ENCODE assay signal across 7 mouse cellular contexts in the genomic region with DNA sequence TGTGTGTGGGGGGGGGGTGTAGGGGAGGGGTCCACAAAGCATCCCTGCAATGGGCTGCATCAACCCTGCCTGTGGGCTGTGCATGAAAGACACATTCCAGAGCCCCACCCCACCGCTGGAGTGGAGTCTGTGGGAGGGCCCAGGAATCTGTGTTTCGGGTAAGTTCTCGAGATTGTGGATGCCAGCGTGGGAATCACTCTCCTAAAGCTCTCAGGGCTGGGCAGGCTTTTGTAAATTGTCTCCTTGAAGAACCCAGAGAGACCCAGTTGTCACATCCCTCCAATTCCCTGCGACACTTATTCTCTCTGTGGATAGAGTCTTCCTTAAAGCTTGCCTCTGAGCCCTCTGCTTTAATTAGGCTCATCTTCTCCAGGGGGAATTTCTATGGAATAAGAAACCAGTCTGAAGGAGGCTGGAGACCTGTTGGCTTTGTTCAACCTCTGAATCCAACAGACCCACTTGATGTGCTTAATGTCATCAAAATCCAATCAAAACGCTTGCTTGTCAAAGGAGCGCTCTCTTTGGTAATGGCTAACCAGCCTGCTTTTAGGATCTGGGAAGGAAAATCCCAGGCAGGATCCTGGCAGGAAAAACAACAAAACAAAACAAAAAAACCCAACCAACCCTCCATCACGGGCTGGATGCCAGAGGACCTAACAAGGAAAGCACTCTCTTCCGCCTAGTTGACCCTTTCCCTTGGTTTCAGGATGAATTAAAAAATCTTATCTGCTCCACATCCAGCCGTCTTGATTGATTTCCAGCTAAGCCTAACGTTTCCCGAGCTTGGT.
A peak's percentile ranks its signal among the peaks of the same experiment; 100 is the strongest.
DNase-seq lines count a peak whose midpoint lies in the region; ATAC-seq and TF ChIP-seq lines count a peak whose summit lies in the region.

No protein-coding gene starts in this region.

- H3K4me2 ChIP-seq in embryonic facial prominence, embryonic 14.5 days (ENCODE audit: low read depth, low read length), result peak overlapping the region; percentile 80
- H3K4me2 ChIP-seq in stomach, postnatal 0 days (replicated peaks; ENCODE audit: low read depth), result peak overlapping the region; percentile 89; the same call in 1 of the 2 replicates

- ATAC-seq in embryonic facial prominence, embryonic 14.5 days (ENCODE audit: low read depth), result peak; percentile 38
- ATAC-seq in stomach, postnatal 0 days (ENCODE audit: low FRiP score, low TSS enrichment), result 0 out of 2 replicates have a peak, but pooled peaks have one; percentile 3

- H3K27me3 ChIP-seq in embryonic facial prominence, embryonic 14.5 days (replicated peaks; ENCODE audit: control insufficient read depth, insufficient read depth, low read length), result no peaks in the 10 kb centered on the region
- no peaks in the 10 kb centered on the region for H3K27me3 ChIP-seq in stomach, postnatal 0 days (ENCODE audit: control insufficient read depth, insufficient read depth, low read length)

- peaks cover 7% of the 10 kb centered on the region; the same call in 1 of the 2 replicates for H3K4me1 ChIP-seq in embryonic facial prominence, embryonic 14.5 days (ENCODE audit: control insufficient read depth, insufficient read depth, low read length)
- H3K4me1 ChIP-seq in stomach, postnatal 0 days (replicated peaks; ENCODE audit: control insufficient read depth, insufficient read depth), result no peaks in the 10 kb centered on the region

- no peaks in the 10 kb centered on the region for H3K36me3 ChIP-seq in embryonic facial prominence, embryonic 14.5 days (ENCODE audit: control insufficient read depth, insufficient read depth, low read length)
- H3K36me3 ChIP-seq in stomach, postnatal 0 days (ENCODE audit: control insufficient read depth, insufficient read depth, low read length), result no peaks in the 10 kb centered on the region

- peak; percentile 46 for DNase-seq in adrenal gland, postnatal 10 days
- DNase-seq in embryonic facial prominence, embryonic 14.5 days (ENCODE audit: low spot score), result peak; percentile 55
- peak; percentile 47 to 60 for DNase-seq in heart, postnatal 14 days
- DNase-seq in kidney, postnatal 4 days, result peak; percentile 56 to 69
- DNase-seq in lung, postnatal 36 days, result peak; percentile 32
- DNase-seq in stomach, postnatal 0 days (ENCODE audit: low spot score), result no peak
- DNase-seq in spleen, postnatal 14 days (ENCODE audit: low spot score in 2 of 2), result no peak

- TF ChIP-seq EP300 in stomach, postnatal 0 days (optimal IDR thresholded peaks at IDR 0.05), result no peak

- H3K4me3 ChIP-seq in embryonic facial prominence, embryonic 14.5 days (ENCODE audit: low read depth, low read length), result peak overlapping the region; percentile 47
- 0 out of 2 replicates have a peak overlapping the region, but pooled peaks have one; percentile 48 for H3K4me3 ChIP-seq in stomach, postnatal 0 days (ENCODE audit: low read depth, low read length)

- WGBS in embryonic facial prominence, embryonic 14.5 days, result 37% methylated on average over 12 of the region's 12 CpGs
- WGBS in stomach, postnatal 0 days, result 50% methylated on average over 12 of the region's 12 CpGs

- no peak for TF ChIP-seq CTCF in stomach, postnatal 0 days (IDR thresholded peaks at IDR 0.05; ENCODE audit: low read depth)

- intact Hi-C loops in heart, postnatal 14 days (cut with DNase I), result loop anchor here (1.0 to 5.0 kb wide), 4 partner anchors 227 to 549 kb away; no protein-coding TSS in a partner anchor

- H3K9ac ChIP-seq in embryonic facial prominence, embryonic 14.5 days (ENCODE audit: low read depth, low read length), result peak overlapping the region; percentile 63
- H3K9ac ChIP-seq in stomach, postnatal 0 days (ENCODE audit: low read length), result no peak overlapping the region

- H3K9me3 ChIP-seq in embryonic facial prominence, embryonic 14.5 days (ENCODE audit: control insufficient read depth, low read length), result no peaks in the 10 kb centered on the region
- no peaks in the 10 kb centered on the region for H3K9me3 ChIP-seq in stomach, postnatal 0 days (ENCODE audit: control insufficient read depth, low read length)

- no peak overlapping the region for H3K27ac ChIP-seq in embryonic facial prominence, embryonic 14.5 days (replicated peaks; ENCODE audit: low read depth, low read length)
- H3K27ac ChIP-seq in stomach, postnatal 0 days (replicated peaks), result no peak overlapping the region

Comparison
In these comparisons a context has a peak if more than half of its experiments do, and no peak if none do; other contexts are left out.
1. DNase-seq: peak in adrenal gland, postnatal 10 days (single experiment), embryonic facial prominence, embryonic 14.5 days (single experiment), heart, postnatal 14 days (2 of 2), kidney, postnatal 4 days (2 of 2) and lung, postnatal 36 days (single experiment); none in stomach, postnatal 0 days (single experiment) and spleen, postnatal 14 days (0 of 2).